Comparison of ENCODE assay signal across 12 mouse cellular contexts in genomic region chr1:135735460-135735859, GRCm38 (mm10). TPM values are rescaled to one million over a fixed set of nuclear protein-coding genes. Genes with fewer than 3 reads are reported as not detected.
A peak's percentile ranks its signal among the peaks of the same experiment; 100 is the strongest.
DNase-seq lines count a peak whose midpoint lies in the region; ATAC-seq and TF ChIP-seq lines count a peak whose summit lies in the region.
"Had no signal": no experiment of that assay in that cellular context is flagged by ENCODE, and none has a peak within 500 bp of the region (broad histone marks: within the 10 kb centered on the region; RNA-seq: fewer than 3 reads in every experiment).

No protein-coding gene starts in this region.

- ATAC-seq in heart, embryonic 13.5 days (ENCODE audit: extremely low read depth, insufficient number of reproducible peaks, low FRiP score, low TSS enrichment), result no peak
- ATAC-seq in lung, embryonic 15.5 days (ENCODE audit: borderline replicate concordance, extremely low read depth, low FRiP score, low TSS enrichment), result no peak

- H3K36me3 ChIP-seq in heart, embryonic 13.5 days, result peaks cover 32% of the 10 kb centered on the region
- no peaks in the 10 kb centered on the region for H3K36me3 ChIP-seq in lung, embryonic 15.5 days

- peak overlapping the region; percentile 98 for H3K27ac ChIP-seq in heart, embryonic 13.5 days (replicated peaks)
- peak overlapping the region; percentile 97 for H3K27ac ChIP-seq in lung, embryonic 15.5 days
- H3K27ac ChIP-seq: embryonic facial prominence, embryonic 12.5 days had no signal

- TF ChIP-seq CTCF in lung, adult 2 months (IDR thresholded peaks at IDR 0.05; ENCODE audit: insufficient read depth, low read length), result no peak

- H3K4me3 ChIP-seq in heart, embryonic 13.5 days, result 0 out of 2 replicates have a peak overlapping the region, but pooled peaks have one; percentile 5
- H3K4me3 ChIP-seq in lung, embryonic 15.5 days, result peak overlapping the region; percentile 2; the same call in 1 of the 2 replicates
- H3K4me3 ChIP-seq in lung, adult 2 months (replicated peaks; ENCODE audit: extremely low read depth, low read depth, low read length), result no peak overlapping the region
- H3K4me3 ChIP-seq: embryonic facial prominence, embryonic 12.5 days; myocyte had no signal

- no peak for DNase-seq in heart, postnatal 10 days
- no peak for DNase-seq in lung, adult 2 months
- DNase-seq in embryo, embryonic 9.5 days (ENCODE audit: extremely low spot score), result peak; percentile 66
- peak; percentile 38 for DNase-seq in mesoderm, embryonic 11.5 days (ENCODE audit: low read depth, low spot score)
- no peak for DNase-seq in right cerebral cortex, postnatal 10 days (ENCODE audit: low spot score in 2 of 2)
- no peak for DNase-seq in ovary, postnatal 14 days (ENCODE audit: low spot score)
- DNase-seq: kidney, adult 11 months; right cerebral cortex, postnatal 25 days had no signal

- 31% methylated on average over 6 of the region's 6 CpGs for WGBS in heart, embryonic 13.5 days
- 28% methylated on average over 6 of the region's 6 CpGs for WGBS in lung, embryonic 15.5 days
- 38% methylated on average over 6 of the region's 6 CpGs for WGBS in lung, adult 2 months

- peak overlapping the region; percentile 54 for H3K4me2 ChIP-seq in heart, embryonic 13.5 days
- H3K4me2 ChIP-seq in lung, embryonic 15.5 days, result peak overlapping the region; percentile 28
- H3K4me2 ChIP-seq: embryonic facial prominence, embryonic 12.5 days had no signal

- H3K4me1 ChIP-seq in heart, embryonic 13.5 days, result peaks cover 97% of the 10 kb centered on the region
- peaks cover 96% of the 10 kb centered on the region for H3K4me1 ChIP-seq in lung, embryonic 15.5 days
- H3K4me1 ChIP-seq in lung, adult 2 months (ENCODE audit: control insufficient read depth, insufficient read depth, low read length), result peaks cover 46% of the 10 kb centered on the region

- no peaks in the 10 kb centered on the region for H3K27me3 ChIP-seq in heart, embryonic 13.5 days (replicated peaks)
- H3K27me3 ChIP-seq in lung, embryonic 15.5 days, result no peaks in the 10 kb centered on the region
- H3K27me3 ChIP-seq: embryonic facial prominence, embryonic 12.5 days had no signal

- intact Hi-C loops in heart, postnatal 10 days (cut with DNase I), result no loop called here

- H3K9ac ChIP-seq in heart, embryonic 13.5 days, result peak overlapping the region; percentile 72
- peak overlapping the region; percentile 21; the same call in 1 of the 2 replicates for H3K9ac ChIP-seq in lung, embryonic 15.5 days
- H3K9ac ChIP-seq: embryonic facial prominence, embryonic 12.5 days had no signal

- no peaks in the 10 kb centered on the region for H3K9me3 ChIP-seq in heart, embryonic 13.5 days
- no peaks in the 10 kb centered on the region for H3K9me3 ChIP-seq in lung, embryonic 15.5 days
- H3K9me3 ChIP-seq: embryonic facial prominence, embryonic 12.5 days had no signal

- TF ChIP-seq POLR2A in lung, adult 2 months (IDR thresholded peaks at IDR 0.05; ENCODE audit: borderline replicate concordance, extremely low read depth, low read depth, low read length), result no peak

RNA-seq across cellular contexts. Expression of gene Csrp1, which starts 15.6 kb away (rescaled TPM):
- polyA plus RNA-seq in heart, embryonic 13.5 days (2015; fragmentation: Nextera tagmentation; extraction: Ambion mirVana), result 207 and 208 TPM in 2 replicates
- total RNA-seq in heart, postnatal 10 days (2021), result 100 to 1,000 TPM; 107 to 117 TPM
- polyA plus RNA-seq in lung, embryonic 15.5 days (2015; fragmentation: Nextera tagmentation; extraction: Ambion mirVana), result 275 and 280 TPM in 2 replicates
- 556 and 717 TPM in 2 replicates for polyA plus RNA-seq in lung, adult 2 months (2012; rRNA removed)

RNA-seq across cellular contexts. Expression of gene Phlda3, which starts 30.5 kb away (rescaled TPM):
- polyA plus RNA-seq in heart, embryonic 13.5 days (2015; fragmentation: Nextera tagmentation; extraction: Ambion mirVana), result 67.1 and 75.3 TPM in 2 replicates
- 10 to 100 TPM; 35.4 to 36.7 TPM for total RNA-seq in heart, postnatal 10 days (2021)
- polyA plus RNA-seq in lung, embryonic 15.5 days (2015; fragmentation: Nextera tagmentation; extraction: Ambion mirVana), result 79.9 and 80.0 TPM in 2 replicates
- 98.6 and 156 TPM in 2 replicates for polyA plus RNA-seq in lung, adult 2 months (2012; rRNA removed)

RNA-seq across cellular contexts. Expression of gene Tnni1, which starts 43.8 kb away (rescaled TPM):
- polyA plus RNA-seq in heart, embryonic 13.5 days (2015; fragmentation: Nextera tagmentation; extraction: Ambion mirVana), result 3,602 and 4,207 TPM in 2 replicates
- total RNA-seq in heart, postnatal 10 days (2021), result 100 to 1,000 TPM; 610 to 792 TPM
- 97.5 and 117 TPM in 2 replicates for polyA plus RNA-seq in lung, embryonic 15.5 days (2015; fragmentation: Nextera tagmentation; extraction: Ambion mirVana)
- 0.26 and 1.5 TPM in 2 replicates for polyA plus RNA-seq in lung, adult 2 months (2012; rRNA removed)

Comparison
In these comparisons a context has a peak if more than half of its experiments do, and no peak if none do; other contexts are left out.
1. RNA of gene Tnni1, which starts 43.8 kb away (polyA plus RNA-seq): 3,602 to 4,207 TPM in heart, embryonic 13.5 days and 97.5 to 117 TPM in lung, embryonic 15.5 days; 0.26 to 1.5 TPM in lung, adult 2 months; every median in the first group is over 10 times any median in the second.
2. DNase-seq: peak in embryo, embryonic 9.5 days (single experiment) and mesoderm, embryonic 11.5 days (single experiment); none in heart, postnatal 10 days (0 of 2), lung, adult 2 months (single experiment), right cerebral cortex, postnatal 10 days (0 of 2) and ovary, postnatal 14 days (single experiment).